Mouse (Mus musculus) hindbrain, embryonic 14.5 days (tissue): Measurements from ENCODE around the gene Degs1. TPM values are rescaled to one million over a fixed set of nuclear protein-coding genes. Genes with fewer than 3 reads are reported as not detected.
"Not testable (repeated sequence)": the region's sequence is repeated elsewhere in the genome, so short reads cannot be mapped to it uniquely, and the experiment has no call there.

Source experiments
- ATAC-seq: fragments of 200-750 bp; cut with Nextera tagmentation; 2 replicates; pipeline ENCODE4 v1.8.0; 2017; ENCODE audit warnings: moderate number of reproducible peaks, mild to moderate bottlenecking, moderate TSS enrichment, moderate library complexity; ENCODE audit not compliant: low FRiP score
- DNase-seq: peaks from one replicate; pipeline ENCODE4 v3.0.0-alpha.2; 2015; ENCODE audit warnings: low spot score
- H3K27ac ChIP-seq: fragments of 300-500 bp; sonication (generic); 2 replicates; pipeline ENCODE4 v1.5.1; 2014; ENCODE audit warnings: mild to moderate bottlenecking, moderate library complexity
- H3K27me3 ChIP-seq: fragments of 300-500 bp; sonication (generic); 2 replicates; pipeline ENCODE4 v1.6.1; 2014; ENCODE audit warnings: mild to moderate bottlenecking, low read length, mixed read lengths; ENCODE audit not compliant: control insufficient read depth, insufficient read depth
- H3K36me3 ChIP-seq: fragments of 300-500 bp; sonication (generic); replicated peaks from 2 replicates; pipeline ENCODE4 v1.6.1; 2014; ENCODE audit not compliant: control insufficient read depth, insufficient read depth
- H3K4me1 ChIP-seq: fragments of 300-500 bp; sonication (generic); replicated peaks from 2 replicates; pipeline ENCODE4 v1.6.1; 2014; ENCODE audit warnings: antibody characterized with exemption, low read length, mixed read lengths; ENCODE audit not compliant: control insufficient read depth, insufficient read depth
- H3K4me2 ChIP-seq: fragments of 300-500 bp; sonication (generic); replicated peaks from 2 replicates; pipeline ENCODE4 v1.6.1; 2014; ENCODE audit warnings: mild to moderate bottlenecking, moderate library complexity
- H3K4me3 ChIP-seq: fragments of 300-500 bp; sonication (generic); replicated peaks from 2 replicates; pipeline ENCODE4 v1.5.1; 2014; ENCODE audit warnings: mild to moderate bottlenecking, low read length
- H3K9ac ChIP-seq: fragments of 300-500 bp; sonication (generic); 2 replicates; pipeline ENCODE4 v1.6.1; 2014
- H3K9me3 ChIP-seq: fragments of 300-500 bp; sonication (generic); 2 replicates; pipeline ENCODE4 v1.6.1; 2016; ENCODE audit warnings: low read length; ENCODE audit not compliant: control insufficient read depth
- WGBS: fragments of 180-500 bp; shearing (Covaris S2); extraction: QIAGEN DNeasy Blood & Tissue Kit; methylation state at CpG from one replicate; pipeline ENCODE4 v1.1.7; 2014; 5-methylcytosine and 5-hydroxymethylcytosine counted together
- polyA plus RNA-seq: library from polyadenylated mRNA; unstranded; fragments of >200 nt; fragmentation: Nextera tagmentation; extraction: Ambion mirVana; gene quantifications from 2 replicates; pipeline ENCODE4 v1.2.1, GENCODE M21; 2014

Gene Degs1
- polyA plus RNA-seq, 1 experiment from 2014 or later: 102 TPM

DNA sequence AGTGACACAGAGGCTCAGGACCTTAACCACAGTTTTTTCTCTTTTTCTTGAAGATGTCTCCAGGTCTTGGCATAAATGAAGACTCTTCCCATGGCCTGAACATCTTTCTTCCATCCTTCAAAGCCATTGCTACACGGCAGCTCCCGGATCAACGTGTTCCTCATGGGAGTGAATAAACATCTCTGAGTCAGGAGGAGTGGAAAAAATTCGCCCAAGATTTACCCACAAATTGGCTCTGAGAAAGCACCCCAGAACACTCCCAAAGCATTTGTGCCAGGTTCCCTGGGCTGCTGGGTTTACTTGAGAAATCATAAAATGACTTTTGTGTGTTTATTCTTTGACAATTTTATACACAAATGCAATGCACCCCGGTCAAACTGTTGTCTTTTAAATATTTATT, 20.3 kb upstream of the Degs1 start:
- H3K27ac ChIP-seq: no peak overlapping the region
- H3K9ac ChIP-seq: no peak overlapping the region
- no peaks in the 10 kb centered on the region for H3K27me3 ChIP-seq
- 93% methylated on average over 5 of the region's 5 CpGs for WGBS
- no peaks in the 10 kb centered on the region for H3K36me3 ChIP-seq
- H3K4me2 ChIP-seq: no peak overlapping the region
- no peaks in the 10 kb centered on the region for H3K4me1 ChIP-seq
- no peak for DNase-seq
- ATAC-seq: no peak
- H3K9me3 ChIP-seq: no peaks in the 10 kb centered on the region
- H3K4me3 ChIP-seq: no peak overlapping the region

DNA sequence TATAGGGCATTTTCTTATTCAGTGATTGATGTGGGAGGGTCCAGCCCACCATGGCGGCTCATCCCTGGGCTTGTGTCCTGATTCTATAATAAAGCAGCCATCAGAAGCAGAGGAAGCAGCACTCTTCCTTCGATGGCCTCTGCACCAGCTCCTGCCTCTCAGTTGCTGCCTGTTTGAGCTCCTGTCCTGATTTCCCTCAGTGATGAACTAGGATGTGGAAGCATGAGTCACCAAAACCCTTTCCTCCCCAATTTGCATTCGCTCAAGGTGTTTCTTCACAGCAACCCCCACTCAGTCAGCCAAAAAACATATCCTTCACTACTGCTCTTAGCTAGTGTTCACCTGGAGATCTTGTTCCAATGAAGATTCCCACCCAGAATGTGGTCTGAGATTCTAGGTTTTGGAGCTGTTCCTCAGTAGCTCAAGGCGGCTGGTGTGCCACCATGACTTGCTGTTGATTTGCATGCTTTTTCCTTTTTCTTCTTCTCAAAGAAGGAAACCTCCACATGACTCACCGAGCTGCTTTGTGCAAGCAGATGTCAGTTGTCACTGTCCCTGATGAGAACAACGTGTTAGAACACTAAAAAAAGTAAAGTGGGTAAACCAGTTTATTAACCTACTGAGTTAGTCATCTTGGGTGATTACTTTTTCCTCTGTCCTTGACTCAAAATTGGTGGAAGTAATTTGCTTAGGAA, 19.7 kb upstream of the Degs1 start:
- Histone ChIP-seq H3K27ac (no peak overlapping the region), H3K27me3 (no peaks in the 10 kb centered on the region), H3K36me3 (no peaks in the 10 kb centered on the region), H3K4me1 (no peaks in the 10 kb centered on the region), H3K4me2 (no peak overlapping the region), H3K9ac (no peak overlapping the region), H3K4me3 (no peak overlapping the region), H3K9me3 (no peaks in the 10 kb centered on the region)
- no peak for ATAC-seq
- whole genome bisulfite sequencing: 85% methylated on average over 6 of the region's 6 CpGs
- no peak for DNase-seq

DNA sequence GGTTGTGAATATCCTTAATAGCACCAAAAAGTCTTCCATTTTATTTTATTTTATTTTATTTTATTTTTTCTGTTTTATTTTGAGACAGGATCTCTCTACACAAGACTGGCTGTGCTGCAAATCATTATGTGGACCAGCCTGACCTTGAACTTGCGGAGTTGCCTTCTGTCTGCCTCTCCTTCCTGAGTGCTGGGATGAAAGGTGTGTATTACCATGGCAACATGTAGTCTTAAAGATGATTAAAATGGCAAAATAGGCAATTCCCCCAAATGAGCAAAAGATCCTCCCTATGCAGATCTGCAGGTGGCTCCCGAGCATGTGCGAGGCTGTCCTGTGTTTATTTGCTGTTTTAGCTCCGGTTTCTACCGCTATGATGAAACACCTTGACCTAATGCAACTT, 15.2 kb upstream of the Degs1 start:
- WGBS: 95% methylated on average over 5 of the region's 5 CpGs
- Histone ChIP-seq H3K36me3 (no peaks in the 10 kb centered on the region), H3K9ac (no peak overlapping the region), H3K4me3 (no peak overlapping the region), H3K4me2 (no peak overlapping the region), H3K4me1 (no peaks in the 10 kb centered on the region), H3K27me3 (no peaks in the 10 kb centered on the region), H3K27ac (no peak overlapping the region), H3K9me3 (no peaks in the 10 kb centered on the region)
- DNase-seq: no peak
- no peak for ATAC-seq

DNA sequence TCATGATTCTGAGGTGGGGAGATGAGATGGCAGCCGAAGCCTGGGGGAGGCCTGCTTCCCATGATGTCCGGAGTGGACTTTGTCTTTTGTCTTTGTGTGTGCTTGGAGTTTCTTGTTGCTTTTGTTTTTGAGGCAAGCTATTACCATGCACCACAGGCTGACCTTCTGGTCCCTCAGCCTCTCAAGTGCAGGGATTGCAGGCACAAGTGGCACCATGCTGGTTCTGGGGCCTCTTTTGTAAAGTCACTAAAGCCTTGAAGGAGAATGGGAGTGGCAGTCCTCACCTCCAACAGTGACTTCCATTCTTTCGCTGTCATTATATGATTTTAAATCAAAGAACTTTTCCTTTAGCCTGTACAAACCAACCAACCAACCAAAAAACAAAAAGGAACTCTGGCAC, 14.6 kb upstream of the Degs1 start:
- H3K27ac ChIP-seq: no peak overlapping the region
- no peaks in the 10 kb centered on the region for H3K4me1 ChIP-seq
- 26% methylated on average over 3 of the region's 3 CpGs for WGBS
- H3K9ac ChIP-seq: no peak overlapping the region
- no peaks in the 10 kb centered on the region for H3K9me3 ChIP-seq
- no peaks in the 10 kb centered on the region for H3K27me3 ChIP-seq
- no peak overlapping the region for H3K4me2 ChIP-seq
- no peak overlapping the region for H3K4me3 ChIP-seq
- H3K36me3 ChIP-seq: no peaks in the 10 kb centered on the region
- DNase-seq (no peak), ATAC-seq (no peak)

DNA sequence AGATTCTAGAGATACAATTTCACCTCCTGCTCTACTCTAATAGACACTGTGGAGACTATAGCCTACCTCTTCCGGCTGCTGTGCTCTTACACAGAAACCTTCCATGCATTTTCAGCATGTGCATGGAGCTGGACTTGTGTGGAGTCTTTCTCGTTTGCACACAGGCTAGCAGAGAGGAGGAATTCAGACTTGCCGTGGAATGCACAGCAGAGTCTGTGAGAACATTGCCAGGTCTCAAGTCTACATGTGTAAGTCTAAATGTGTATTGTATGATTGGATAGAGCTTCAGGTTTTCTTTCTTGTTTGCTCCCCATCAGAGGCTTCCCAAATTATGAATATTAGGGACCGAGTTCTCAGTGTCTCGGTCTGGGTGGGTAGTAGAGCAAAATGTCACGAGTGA, 14.2 kb upstream of the Degs1 start:
- WGBS: 67% methylated on average over 6 of the region's 6 CpGs
- Histone ChIP-seq H3K27me3 (no peaks in the 10 kb centered on the region), H3K9me3 (no peaks in the 10 kb centered on the region), H3K36me3 (no peaks in the 10 kb centered on the region), H3K9ac (no peak overlapping the region), H3K4me3 (no peak overlapping the region), H3K4me2 (no peak overlapping the region), H3K27ac (no peak overlapping the region), H3K4me1 (no peaks in the 10 kb centered on the region)
- ATAC-seq (no peak), DNase-seq (no peak)

DNA sequence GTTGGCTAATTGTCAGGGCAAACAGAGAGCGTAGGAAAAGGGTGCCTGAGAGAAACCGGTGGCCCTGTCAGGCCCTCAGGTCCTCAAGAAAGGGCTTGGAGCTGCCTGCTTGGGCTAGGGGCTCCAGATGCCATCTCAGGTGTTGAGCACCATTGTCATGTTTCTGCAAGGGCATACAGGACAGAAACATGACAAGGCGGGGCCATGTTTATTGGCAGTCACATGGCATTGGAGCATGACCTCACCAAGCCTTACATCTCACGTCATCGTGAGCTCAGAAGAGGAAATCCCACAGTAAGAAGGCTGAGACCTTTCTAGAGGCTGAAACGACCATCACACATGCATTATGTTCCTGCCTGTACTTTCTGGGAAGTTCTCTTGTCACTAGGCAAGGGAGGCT, 13.5 kb upstream of the Degs1 start:
- Histone ChIP-seq H3K27me3 (no peaks in the 10 kb centered on the region), H3K9me3 (no peaks in the 10 kb centered on the region), H3K36me3 (no peaks in the 10 kb centered on the region), H3K9ac (no peak overlapping the region), H3K27ac (no peak overlapping the region), H3K4me3 (no peak overlapping the region), H3K4me1 (no peaks in the 10 kb centered on the region), H3K4me2 (no peak overlapping the region)
- DNase-seq (no peak), ATAC-seq (no peak)
- 92% methylated on average over 6 of the region's 6 CpGs for WGBS

DNA sequence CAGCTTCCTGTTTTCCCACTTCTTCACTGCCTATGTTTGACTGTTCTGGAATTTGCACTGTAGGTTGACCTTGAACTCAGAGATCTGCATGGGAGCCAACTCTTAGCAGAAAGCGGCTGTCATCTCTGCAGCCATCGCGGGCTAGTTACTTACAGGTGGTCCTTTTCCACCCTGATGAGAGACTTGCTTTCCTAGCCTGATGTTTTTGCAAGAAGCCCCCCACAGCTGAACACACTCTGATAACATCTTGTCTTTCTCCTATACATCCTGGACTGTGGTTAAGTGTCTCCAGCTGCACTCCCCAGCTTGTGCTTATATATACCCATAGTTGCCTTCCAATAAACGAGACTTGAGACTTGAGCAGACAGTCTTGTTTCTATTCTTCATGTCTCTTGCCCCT, 9.7 kb upstream of the Degs1 start:
- no peaks in the 10 kb centered on the region for H3K27me3 ChIP-seq
- no peaks in the 10 kb centered on the region for H3K36me3 ChIP-seq
- H3K4me3 ChIP-seq: no peak overlapping the region
- no peak for ATAC-seq
- H3K9me3 ChIP-seq: no peaks in the 10 kb centered on the region
- H3K4me1 ChIP-seq: no peaks in the 10 kb centered on the region
- no peak overlapping the region for H3K4me2 ChIP-seq
- 86% methylated on average over 4 of the region's 4 CpGs for WGBS
- no peak overlapping the region for H3K9ac ChIP-seq
- DNase-seq: no peak
- H3K27ac ChIP-seq: no peak overlapping the region

DNA sequence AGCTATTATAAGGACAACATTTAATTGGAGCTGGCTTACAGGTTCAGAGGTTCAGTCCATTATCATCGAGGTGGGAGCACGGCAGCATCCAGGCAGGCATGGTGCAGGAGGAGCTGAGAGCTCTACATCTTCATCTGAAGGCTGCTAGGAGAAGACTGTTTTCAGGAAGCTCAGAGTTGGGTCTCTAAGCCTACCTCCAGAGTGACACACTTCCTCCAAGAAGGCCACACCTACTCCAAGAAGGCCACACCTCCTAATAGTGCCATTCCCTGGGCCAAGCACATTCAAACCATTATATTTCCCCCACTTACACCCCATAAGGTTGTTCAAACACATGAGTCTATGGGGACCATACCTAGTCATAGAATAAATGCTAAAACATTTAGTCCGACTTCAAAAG, 8.1 kb upstream of the Degs1 start:
- H3K9me3 ChIP-seq, H3K4me2 ChIP-seq, DNase-seq, H3K9ac ChIP-seq, ATAC-seq, H3K36me3 ChIP-seq, H3K4me3 ChIP-seq, H3K27ac ChIP-seq, H3K27me3 ChIP-seq, H3K4me1 ChIP-seq: not testable (repeated sequence)
- 86% methylated on average over 3 of the region's 3 CpGs for WGBS

DNA sequence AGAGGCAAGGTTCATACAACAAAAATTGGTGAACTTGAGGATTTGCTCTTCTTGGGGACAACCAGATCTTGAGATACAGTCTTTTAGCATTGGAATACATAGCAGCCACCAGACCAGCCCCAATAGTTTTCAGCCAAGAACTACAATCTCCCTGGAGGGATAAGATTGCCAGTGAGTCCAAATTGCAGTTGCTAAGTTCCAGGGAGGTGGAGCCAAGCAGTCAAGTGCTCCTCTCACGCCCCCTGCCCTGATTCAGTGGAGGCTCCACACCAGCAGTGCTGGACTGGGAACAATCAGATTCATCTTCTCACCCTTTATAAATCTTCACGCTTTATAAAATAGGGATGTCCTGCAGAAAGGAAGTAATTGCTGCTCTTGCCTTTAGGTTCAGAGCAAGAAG, 7.2 kb upstream of the Degs1 start:
- H3K9ac ChIP-seq: no peak overlapping the region
- DNase-seq (no peak), ATAC-seq (no peak)
- H3K4me1 ChIP-seq: no peaks in the 10 kb centered on the region
- no peaks in the 10 kb centered on the region for H3K27me3 ChIP-seq
- H3K36me3 ChIP-seq: no peaks in the 10 kb centered on the region
- H3K4me3 ChIP-seq: no peak overlapping the region
- no peak overlapping the region for H3K27ac ChIP-seq
- H3K9me3 ChIP-seq: no peaks in the 10 kb centered on the region
- WGBS: 58% methylated on average over 2 of the region's 2 CpGs
- H3K4me2 ChIP-seq: no peak overlapping the region

DNA sequence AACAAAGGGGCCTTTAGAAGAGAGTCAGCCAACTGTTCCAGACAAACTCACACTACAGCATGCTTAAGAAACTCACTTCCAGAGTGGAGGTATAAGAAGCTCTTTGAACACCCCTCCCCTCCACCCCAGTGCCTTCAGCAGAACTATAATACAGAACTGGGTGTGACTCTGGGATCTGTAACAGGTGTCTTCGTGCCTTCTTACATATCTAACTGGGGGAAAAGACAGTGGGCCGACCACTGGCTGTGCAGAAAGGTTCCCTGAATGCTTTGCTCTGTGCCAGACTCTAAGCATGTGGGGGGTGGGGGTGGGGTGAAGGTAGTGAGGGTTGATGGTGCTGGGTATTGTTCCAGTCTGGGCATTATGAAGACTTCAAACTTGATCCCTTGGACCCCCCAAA, 6.0 kb upstream of the Degs1 start:
- Histone ChIP-seq H3K27ac (no peak overlapping the region), H3K4me2 (no peak overlapping the region), H3K36me3 (no peaks in the 10 kb centered on the region), H3K4me3 (no peak overlapping the region), H3K27me3 (no peaks in the 10 kb centered on the region), H3K9ac (no peak overlapping the region), H3K9me3 (no peaks in the 10 kb centered on the region), H3K4me1 (no peaks in the 10 kb centered on the region)
- ATAC-seq: no peak
- WGBS: 57% methylated on average over 2 of the region's 2 CpGs
- no peak for DNase-seq
